Mouse (Mus musculus) MEL (cell line): ENCODE data around the gene Fkbp10.

ENCODE experiments used
- CTCF ChIP-seq, 3 experiments: IDR thresholded peaks in 2 of 3; conservative IDR thresholded peaks in 1 of 3; 2 replicates each; pipeline ENCODE4 v1.5.1; 2011 to 2012; ENCODE audit warnings: low read length in 3 of 3, low read depth in 2 of 3, mild to moderate bottlenecking in 2 of 3, improper control_type of control experiment in 1 of 3, inconsistent platforms in 1 of 3, mixed read lengths in 1 of 3, moderate library complexity in 1 of 3; ENCODE audit not compliant: control insufficient read depth in 1 of 3, insufficient read depth in 1 of 3, poor library complexity in 1 of 3, severe bottlenecking in 1 of 3
- E2F4 ChIP-seq: IDR thresholded peaks from 2 replicates; pipeline ENCODE4 v1.6.1; 2011; ENCODE audit warnings: low read depth, low read length, improper control_type of control experiment, borderline replicate concordance
- MEF2A ChIP-seq: IDR thresholded peaks from 2 replicates; pipeline ENCODE4 v1.6.1; 2014; ENCODE audit warnings: low read depth, mild to moderate bottlenecking, inconsistent platforms, low read length, improper control_type of control experiment; ENCODE audit not compliant: poor library complexity, insufficient replicate concordance, severe bottlenecking; ENCODE audit errors: extremely low read depth
- POLR2A ChIP-seq, 2 experiments: IDR thresholded peaks; 2 replicates each; pipeline ENCODE4 v1.6.1; 2011 to 2012; ENCODE audit warnings: low read length in 2 of 2, mild to moderate bottlenecking in 2 of 2, control low read depth in 1 of 2, improper control_type of control experiment in 1 of 2, low read depth in 1 of 2, moderate library complexity in 1 of 2; ENCODE audit not compliant: control insufficient read depth in 1 of 2, insufficient read depth in 1 of 2, poor library complexity in 1 of 2
- RAD21 ChIP-seq: IDR thresholded peaks from 2 replicates; pipeline ENCODE4 v1.6.1; 2011; ENCODE audit warnings: mild to moderate bottlenecking, low read depth, low read length, improper control_type of control experiment
- RCOR1 ChIP-seq: IDR thresholded peaks from 2 replicates; pipeline ENCODE4 v1.6.1; 2012; ENCODE audit warnings: low read depth, mild to moderate bottlenecking, inconsistent platforms, low read length, improper control_type of control experiment
- SIN3A ChIP-seq: IDR thresholded peaks from 2 replicates; pipeline ENCODE4 v1.6.1; 2012; ENCODE audit warnings: low read length, improper control_type of control experiment, inconsistent platforms
- TAL1 ChIP-seq: IDR thresholded peaks from 2 replicates; pipeline ENCODE4 v1.6.1; 2012; ENCODE audit warnings: mild to moderate bottlenecking, inconsistent platforms, low read length, moderate library complexity, mixed read lengths

GRCm38 (mm10) chr11:100387111-100387510 lies 28.4 kb upstream of the Fkbp10 start:
- TF ChIP-seq TAL1 (no peak), CTCF (IDR thresholded peaks at IDR 0.05 in 2 of 3, conservative IDR thresholded peaks at IDR 0.05 in 1 of 3; ENCODE audit: control insufficient read depth in 1 of 3, insufficient read depth in 1 of 3, low read depth in 2 of 3, low read length in 3 of 3, poor library complexity in 1 of 3, severe bottlenecking in 1 of 3) (no peak), POLR2A (IDR thresholded peaks at IDR 0.05; ENCODE audit: control insufficient read depth in 1 of 2, insufficient read depth in 1 of 2, low read depth in 1 of 2, low read length in 2 of 2, poor library complexity in 1 of 2) (no peak), RAD21 (no peak), SIN3A (no peak), MEF2A (no peak), RCOR1 (no peak), E2F4 (no peak)
